Mouse (Mus musculus): ENCODE data around the gene Lrtm2.

GRCm38 (mm10) chr6:119373000-119373705 lies 42.6 kb upstream of the Lrtm2 start:
- no peak for TF ChIP-seq CTCF (IDR thresholded peaks at IDR 0.05)
- no peak for TF ChIP-seq EP300 (IDR thresholded peaks at IDR 0.05)
